Mouse (Mus musculus): ENCODE data around the gene Lce1f. TPM values are rescaled to one million over a fixed set of nuclear protein-coding genes. Genes with fewer than 3 reads are reported as not detected.

Gene Lce1f
- not detected for polyA plus RNA-seq (2014; fragmentation: Illumina TruSeq; extraction: RNeasy Lipid Tissue Mini Kit (QIAGEN cat#74804); ENCODE audit: low read depth, low replicate concordance)

GRCm38 (mm10) chr3:92720250-92720649, at the start of gene Lce1f:
Gene Lce1f (minus strand): TSS chr3:92720350.

GRCm38 (mm10) chr3:92764965-92765364, 44.8 kb upstream of the Lce1f start, which contains the start of gene Lce1h:
Gene Lce1h (minus strand): TSS chr3:92765065.

GRCm38 (mm10) chr3:92752238-92752637, 32.1 kb upstream of the Lce1f start, which contains the start of gene Lce1g:
Gene Lce1g (minus strand): TSS chr3:92752338.

DNA sequence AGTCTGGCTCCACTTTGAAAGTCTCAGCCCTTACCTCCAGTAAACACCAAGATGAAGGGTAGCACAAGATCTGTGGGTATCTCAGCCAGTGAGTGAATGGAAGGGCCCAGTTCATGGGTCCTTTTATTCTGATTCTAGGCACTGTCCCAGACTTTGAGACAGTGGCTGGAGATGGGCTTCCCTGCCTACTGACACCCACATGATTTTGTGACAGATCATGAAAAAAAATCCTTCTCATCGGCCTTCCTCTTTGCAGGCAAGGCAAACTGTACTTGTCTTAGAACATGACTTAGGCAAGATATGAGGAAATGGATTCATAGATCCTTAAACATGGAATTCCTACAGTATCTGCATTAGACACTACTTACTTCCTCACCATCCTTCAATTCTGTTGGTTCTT, 18.8 kb upstream of the Lce1f start, which contains the start of gene Gm38119:
Gene Gm38119 (minus strand): TSS at position 101 of the 400 bp plus-strand sequence.

GRCm38 (mm10) chr3:92708974-92709373, 11.2 kb downstream of the Lce1f start, which contains the start of gene Lce1e:
Gene Lce1e (minus strand): TSS chr3:92709074.

DNA sequence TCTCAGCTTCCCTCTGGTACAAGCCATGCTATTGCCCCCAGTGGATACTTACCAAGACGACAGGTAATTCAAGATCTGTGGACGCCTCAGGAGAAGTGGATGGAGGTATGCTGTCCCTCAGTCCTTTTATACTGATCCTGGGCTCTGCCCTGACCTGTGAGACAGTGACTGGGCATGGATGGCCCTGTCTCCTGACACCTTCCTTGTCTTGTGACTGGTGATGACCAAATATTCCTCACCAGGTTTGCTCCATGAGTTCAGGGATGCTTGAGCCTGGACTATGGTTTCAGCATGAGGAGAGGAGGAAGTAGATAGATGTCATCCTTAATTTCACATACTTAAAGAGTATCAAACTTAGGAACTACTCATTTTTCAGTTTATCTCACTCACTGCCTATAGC, 33.0 kb downstream of the Lce1f start, which contains the start of gene Lce1d:
Gene Lce1d (minus strand): TSS at position 101 of the 400 bp plus-strand sequence.

DNA sequence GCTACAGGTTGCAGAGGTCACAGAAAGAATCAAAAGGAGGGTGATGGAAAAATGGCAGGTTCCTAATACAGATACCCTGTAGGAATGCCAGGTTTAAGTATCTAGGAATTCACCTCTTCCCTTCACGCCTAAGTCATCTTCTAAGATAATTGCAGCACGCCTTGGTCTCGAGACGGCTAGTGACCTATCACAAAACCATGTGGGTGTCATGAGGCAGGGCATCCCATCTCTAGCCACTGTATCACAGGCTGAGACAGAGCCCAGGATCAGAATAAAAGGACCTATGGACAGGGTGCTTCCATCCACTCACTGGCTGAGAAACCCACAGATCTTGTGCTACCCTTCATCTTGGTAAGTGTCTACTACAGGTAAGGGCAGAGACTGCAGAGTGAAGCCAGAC, 41.2 kb downstream of the Lce1f start, which contains the start of gene Lce1c:
Gene Lce1c (plus strand): TSS at position 301 of the 400 bp plus-strand sequence.

GRCm38 (mm10) chr3:92670215-92670614, 49.9 kb downstream of the Lce1f start, which contains the start of gene Lce1a2:
Gene Lce1a2 (minus strand): TSS chr3:92670315.

Other genes starting within 250 kb of the Lce1f start
- gene Sprr1a, start 234.5 kb downstream of the Lce1f start, polyA plus RNA-seq (2014; fragmentation: Illumina TruSeq; extraction: RNeasy Lipid Tissue Mini Kit (QIAGEN cat#74804); ENCODE audit: low read depth, low replicate concordance) = not detected
- gene Sprr4, start 219.9 kb downstream of the Lce1f start, polyA plus RNA-seq (2014; fragmentation: Illumina TruSeq; extraction: RNeasy Lipid Tissue Mini Kit (QIAGEN cat#74804); ENCODE audit: low read depth, low replicate concordance) = not detected
- gene 2310046K23Rik, start 185.8 kb downstream of the Lce1f start, polyA plus RNA-seq (2014; fragmentation: Illumina TruSeq; extraction: RNeasy Lipid Tissue Mini Kit (QIAGEN cat#74804); ENCODE audit: low read depth, low replicate concordance) = not detected
- not detected for gene Ivl, start 146.6 kb downstream of the Lce1f start, polyA plus RNA-seq (2014; fragmentation: Illumina TruSeq; extraction: RNeasy Lipid Tissue Mini Kit (QIAGEN cat#74804); ENCODE audit: low read depth, low replicate concordance)
- not detected for gene Smcp, start 131.4 kb downstream of the Lce1f start, polyA plus RNA-seq (2014; fragmentation: Illumina TruSeq; extraction: RNeasy Lipid Tissue Mini Kit (QIAGEN cat#74804); ENCODE audit: low read depth, low replicate concordance)
- not detected for gene 2210017I01Rik, start 112.9 kb downstream of the Lce1f start, polyA plus RNA-seq (2014; fragmentation: Illumina TruSeq; extraction: RNeasy Lipid Tissue Mini Kit (QIAGEN cat#74804); ENCODE audit: low read depth, low replicate concordance)
- not detected for gene Lce6a, start 98.7 kb downstream of the Lce1f start, polyA plus RNA-seq (2014; fragmentation: Illumina TruSeq; extraction: RNeasy Lipid Tissue Mini Kit (QIAGEN cat#74804); ENCODE audit: low read depth, low replicate concordance)
- gene Lce1a1, start 72.0 kb downstream of the Lce1f start, polyA plus RNA-seq (2014; fragmentation: Illumina TruSeq; extraction: RNeasy Lipid Tissue Mini Kit (QIAGEN cat#74804); ENCODE audit: low read depth, low replicate concordance) = not detected
- not detected for gene Lce1b, start 63.4 kb downstream of the Lce1f start, polyA plus RNA-seq (2014; fragmentation: Illumina TruSeq; extraction: RNeasy Lipid Tissue Mini Kit (QIAGEN cat#74804); ENCODE audit: low read depth, low replicate concordance)
- gene Lce1a2, start 50.0 kb downstream of the Lce1f start, polyA plus RNA-seq (2014; fragmentation: Illumina TruSeq; extraction: RNeasy Lipid Tissue Mini Kit (QIAGEN cat#74804); ENCODE audit: low read depth, low replicate concordance) = not detected
- not detected for gene Lce1c, start 41.1 kb downstream of the Lce1f start, polyA plus RNA-seq (2014; fragmentation: Illumina TruSeq; extraction: RNeasy Lipid Tissue Mini Kit (QIAGEN cat#74804); ENCODE audit: low read depth, low replicate concordance)
- gene Lce1d, start 33.1 kb downstream of the Lce1f start, polyA plus RNA-seq (2014; fragmentation: Illumina TruSeq; extraction: RNeasy Lipid Tissue Mini Kit (QIAGEN cat#74804); ENCODE audit: low read depth, low replicate concordance) = not detected
- not detected for gene Lce1e, start 11.3 kb downstream of the Lce1f start, polyA plus RNA-seq (2014; fragmentation: Illumina TruSeq; extraction: RNeasy Lipid Tissue Mini Kit (QIAGEN cat#74804); ENCODE audit: low read depth, low replicate concordance)
- gene Gm38119, start 18.7 kb upstream of the Lce1f start, polyA plus RNA-seq (2014; fragmentation: Illumina TruSeq; extraction: RNeasy Lipid Tissue Mini Kit (QIAGEN cat#74804); ENCODE audit: low read depth, low replicate concordance) = not detected
- not detected for gene Lce1g, start 32.0 kb upstream of the Lce1f start, polyA plus RNA-seq (2014; fragmentation: Illumina TruSeq; extraction: RNeasy Lipid Tissue Mini Kit (QIAGEN cat#74804); ENCODE audit: low read depth, low replicate concordance)
- not detected for gene Lce1h, start 44.7 kb upstream of the Lce1f start, polyA plus RNA-seq (2014; fragmentation: Illumina TruSeq; extraction: RNeasy Lipid Tissue Mini Kit (QIAGEN cat#74804); ENCODE audit: low read depth, low replicate concordance)
- gene Lce1i, start 58.5 kb upstream of the Lce1f start, polyA plus RNA-seq (2014; fragmentation: Illumina TruSeq; extraction: RNeasy Lipid Tissue Mini Kit (QIAGEN cat#74804); ENCODE audit: low read depth, low replicate concordance) = not detected
- gene Lce1j, start 70.2 kb upstream of the Lce1f start, polyA plus RNA-seq (2014; fragmentation: Illumina TruSeq; extraction: RNeasy Lipid Tissue Mini Kit (QIAGEN cat#74804); ENCODE audit: low read depth, low replicate concordance) = not detected
- not detected for gene Lce1k, start 87.5 kb upstream of the Lce1f start, polyA plus RNA-seq (2014; fragmentation: Illumina TruSeq; extraction: RNeasy Lipid Tissue Mini Kit (QIAGEN cat#74804); ENCODE audit: low read depth, low replicate concordance)
- gene Kprp, start 106.9 kb upstream of the Lce1f start, polyA plus RNA-seq (2014; fragmentation: Illumina TruSeq; extraction: RNeasy Lipid Tissue Mini Kit (QIAGEN cat#74804); ENCODE audit: low read depth, low replicate concordance) = not detected
- gene Lce1l, start 130.9 kb upstream of the Lce1f start, polyA plus RNA-seq (2014; fragmentation: Illumina TruSeq; extraction: RNeasy Lipid Tissue Mini Kit (QIAGEN cat#74804); ENCODE audit: low read depth, low replicate concordance) = not detected
- gene 2310050C09Rik, start 149.9 kb upstream of the Lce1f start, polyA plus RNA-seq (2014; fragmentation: Illumina TruSeq; extraction: RNeasy Lipid Tissue Mini Kit (QIAGEN cat#74804); ENCODE audit: low read depth, low replicate concordance) = not detected
- not detected for gene Lce3a, start 205.9 kb upstream of the Lce1f start, polyA plus RNA-seq (2014; fragmentation: Illumina TruSeq; extraction: RNeasy Lipid Tissue Mini Kit (QIAGEN cat#74804); ENCODE audit: low read depth, low replicate concordance)
- gene Lce3b, start 212.6 kb upstream of the Lce1f start, polyA plus RNA-seq (2014; fragmentation: Illumina TruSeq; extraction: RNeasy Lipid Tissue Mini Kit (QIAGEN cat#74804); ENCODE audit: low read depth, low replicate concordance) = not detected
- gene Lce3c, start 224.1 kb upstream of the Lce1f start, polyA plus RNA-seq (2014; fragmentation: Illumina TruSeq; extraction: RNeasy Lipid Tissue Mini Kit (QIAGEN cat#74804); ENCODE audit: low read depth, low replicate concordance) = not detected
- gene Lce3d, start 237.0 kb upstream of the Lce1f start, polyA plus RNA-seq (2014; fragmentation: Illumina TruSeq; extraction: RNeasy Lipid Tissue Mini Kit (QIAGEN cat#74804); ENCODE audit: low read depth, low replicate concordance) = not detected
- not detected for gene Lce3e, start 246.7 kb upstream of the Lce1f start, polyA plus RNA-seq (2014; fragmentation: Illumina TruSeq; extraction: RNeasy Lipid Tissue Mini Kit (QIAGEN cat#74804); ENCODE audit: low read depth, low replicate concordance)